Mouse (Mus musculus): ENCODE measurements around the gene Ghdc.

DNA sequence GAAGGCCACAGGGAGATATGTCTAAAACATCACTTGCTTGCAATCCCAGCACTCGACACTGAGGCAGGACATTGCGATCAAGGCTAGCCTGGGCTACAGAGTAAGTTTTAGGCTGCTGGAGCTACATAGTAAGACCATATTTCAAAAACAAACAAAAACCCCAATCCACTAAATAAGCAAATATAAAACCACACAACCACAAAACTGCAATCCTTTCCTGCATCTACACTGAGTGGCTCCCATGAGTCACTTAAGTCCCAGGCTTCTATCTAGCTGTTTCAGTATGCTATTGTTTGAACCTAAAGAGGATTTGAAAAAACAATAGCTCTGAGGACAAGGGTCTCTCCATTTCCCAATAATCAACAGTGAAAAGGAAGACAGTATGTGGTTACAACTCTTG lies 24.6 kb upstream of the Ghdc start:
- no peak for TF ChIP-seq EP300 (IDR thresholded peaks at IDR 0.05)
- TF ChIP-seq CTCF (IDR thresholded peaks at IDR 0.05): no peak

Measured in lung, postnatal 0 days (tissue).